Mouse (Mus musculus): Measurements from ENCODE around the gene Myl7. TPM values are rescaled to one million over a fixed set of nuclear protein-coding genes. Genes with fewer than 3 reads are reported as not detected.
"Not testable (repeated sequence)": the region's sequence is repeated elsewhere in the genome, so short reads cannot be mapped to it uniquely, and the experiment has no call there.

The Myl7 gene
- not detected in 2 replicates for polyA plus RNA-seq (2014; fragmentation: Nextera tagmentation; extraction: Ambion mirVana)

GRCm38 (mm10) chr11:5898531-5898930, at the start of gene Myl7:
Myl7 (minus strand) TSS chr11:5898782.
- no peak for ATAC-seq (ENCODE audit: low FRiP score)
- Histone ChIP-seq H3K9ac (no peak within 1 kb of the TSS), H3K9me3 (ENCODE audit: control insufficient read depth, low read length) (no peaks in the 10 kb centered on the region), H3K4me3 (replicated peaks; ENCODE audit: low read length) (no peak within 1 kb of the TSS), H3K27me3 (ENCODE audit: control insufficient read depth, insufficient read depth, low read length) (peaks cover 5% of the 10 kb centered on the region; the same call in 1 of the 2 replicates), H3K27ac (no peak within 1 kb of the TSS), H3K4me1 (replicated peaks; ENCODE audit: control insufficient read depth, insufficient read depth, low read length) (peaks cover 17% of the 10 kb centered on the region), H3K36me3 (replicated peaks; ENCODE audit: control insufficient read depth, insufficient read depth) (no peaks in the 10 kb centered on the region), H3K4me2 (replicated peaks) (no peak within 1 kb of the TSS)
- 72% methylated on average over 5 of the region's 5 CpGs for WGBS
- DNase-seq (ENCODE audit: low spot score) = no peak

GRCm38 (mm10) chr11:5947796-5948195, 49.2 kb upstream of the Myl7 start:
- H3K4me3 ChIP-seq (replicated peaks; ENCODE audit: low read length) = no peak overlapping the region
- H3K27ac ChIP-seq = no peak overlapping the region
- ATAC-seq (ENCODE audit: low FRiP score) (no peak), DNase-seq (ENCODE audit: low spot score) (no peak)
- no peak overlapping the region for H3K4me2 ChIP-seq (replicated peaks)
- H3K9me3 ChIP-seq (ENCODE audit: control insufficient read depth, low read length) = no peaks in the 10 kb centered on the region
- H3K9ac ChIP-seq = no peak overlapping the region
- H3K4me1 ChIP-seq (replicated peaks; ENCODE audit: control insufficient read depth, insufficient read depth, low read length) = peaks cover 4% of the 10 kb centered on the region
- no peaks in the 10 kb centered on the region for H3K27me3 ChIP-seq (ENCODE audit: control insufficient read depth, insufficient read depth, low read length)
- WGBS = 64% methylated on average over 4 of the region's 4 CpGs
- H3K36me3 ChIP-seq (replicated peaks; ENCODE audit: control insufficient read depth, insufficient read depth) = no peaks in the 10 kb centered on the region

- ATAC-seq (ENCODE audit: low FRiP score) (no peak), DNase-seq (ENCODE audit: low spot score) (no peak)
- Histone ChIP-seq H3K36me3 (replicated peaks; ENCODE audit: control insufficient read depth, insufficient read depth) (no peaks in the 10 kb centered on the region), H3K9me3 (ENCODE audit: control insufficient read depth, low read length) (no peaks in the 10 kb centered on the region), H3K4me3 (replicated peaks; ENCODE audit: low read length) (no peak overlapping the region), H3K9ac (no peak overlapping the region), H3K27ac (no peak overlapping the region), H3K4me2 (replicated peaks) (no peak overlapping the region), H3K4me1 (replicated peaks; ENCODE audit: control insufficient read depth, insufficient read depth, low read length) (peaks cover 4% of the 10 kb centered on the region), H3K27me3 (ENCODE audit: control insufficient read depth, insufficient read depth, low read length) (no peaks in the 10 kb centered on the region)
- WGBS = 75% methylated on average over 2 of the region's 2 CpGs
These were observed 46.5 kb upstream of the Myl7 start for GRCm38 (mm10) chr11:5945096-5945495.

DNA sequence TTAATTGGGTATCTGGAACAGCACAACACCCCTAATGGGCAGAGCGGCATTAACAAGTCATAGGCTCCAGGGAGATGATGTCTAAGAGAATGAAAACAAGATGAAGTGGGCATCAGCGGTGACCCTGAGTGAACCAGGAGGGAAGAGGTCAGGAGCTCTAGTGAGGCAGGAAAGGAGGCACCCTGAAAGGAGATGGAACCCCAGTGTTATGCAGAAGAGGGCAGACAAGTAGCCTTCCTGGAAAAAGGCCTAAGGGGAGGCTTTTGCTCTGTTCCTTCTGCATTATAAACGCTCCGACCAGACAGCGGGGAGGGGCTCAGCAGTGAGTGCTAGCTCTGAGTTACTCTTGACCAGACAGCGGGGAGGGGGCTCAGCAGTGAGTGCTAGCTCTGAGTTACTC, 44.4 kb upstream of the Myl7 start:
- no peaks in the 10 kb centered on the region for H3K36me3 ChIP-seq (replicated peaks; ENCODE audit: control insufficient read depth, insufficient read depth)
- 52% methylated on average over 6 of the region's 6 CpGs for WGBS
- no peak overlapping the region for H3K27ac ChIP-seq
- H3K9me3 ChIP-seq (ENCODE audit: control insufficient read depth, low read length) = no peaks in the 10 kb centered on the region
- H3K9ac ChIP-seq = no peak overlapping the region
- H3K4me3 ChIP-seq (replicated peaks; ENCODE audit: low read length) = no peak overlapping the region
- no peak overlapping the region for H3K4me2 ChIP-seq (replicated peaks)
- no peaks in the 10 kb centered on the region for H3K27me3 ChIP-seq (ENCODE audit: control insufficient read depth, insufficient read depth, low read length)
- DNase-seq (ENCODE audit: low spot score) (no peak), ATAC-seq (ENCODE audit: low FRiP score) (no peak)
- no peaks in the 10 kb centered on the region for H3K4me1 ChIP-seq (replicated peaks; ENCODE audit: control insufficient read depth, insufficient read depth, low read length)

- not testable (repeated sequence) for H3K27ac ChIP-seq; H3K9ac ChIP-seq; H3K4me3 ChIP-seq (replicated peaks; ENCODE audit: low read length); H3K4me1 ChIP-seq (replicated peaks; ENCODE audit: control insufficient read depth, insufficient read depth, low read length); H3K4me2 ChIP-seq (replicated peaks); H3K27me3 ChIP-seq (ENCODE audit: control insufficient read depth, insufficient read depth, low read length); ATAC-seq (ENCODE audit: low FRiP score); DNase-seq (ENCODE audit: low spot score); H3K9me3 ChIP-seq (ENCODE audit: control insufficient read depth, low read length); H3K36me3 ChIP-seq (replicated peaks; ENCODE audit: control insufficient read depth, insufficient read depth)
- WGBS = 98% methylated on average over 11 of the region's 11 CpGs
These were observed 35.9 kb upstream of the Myl7 start for GRCm38 (mm10) chr11:5934531-5934930.

DNA sequence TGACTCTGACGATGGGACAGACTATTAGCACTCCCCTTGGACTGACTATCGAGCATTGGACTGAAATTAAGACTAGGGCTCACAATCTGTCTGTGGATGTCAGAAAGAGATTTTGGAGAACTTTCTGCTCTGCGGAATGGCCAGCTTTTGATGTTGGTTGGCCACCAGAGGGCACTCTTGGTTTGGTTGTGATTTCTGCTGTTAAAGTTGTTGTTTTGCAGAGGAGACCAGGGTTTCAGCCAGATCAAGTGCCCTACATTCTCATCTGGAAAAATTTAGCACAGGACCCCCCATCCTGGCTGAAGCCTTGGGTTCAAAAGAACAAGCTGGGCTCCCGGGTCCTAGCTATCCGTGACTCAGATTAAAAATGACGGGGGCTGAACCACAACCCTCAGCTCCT, 33.4 kb upstream of the Myl7 start:
- H3K4me3 ChIP-seq (replicated peaks; ENCODE audit: low read length); H3K9ac ChIP-seq; H3K4me2 ChIP-seq (replicated peaks); H3K9me3 ChIP-seq (ENCODE audit: control insufficient read depth, low read length); H3K36me3 ChIP-seq (replicated peaks; ENCODE audit: control insufficient read depth, insufficient read depth); H3K27me3 ChIP-seq (ENCODE audit: control insufficient read depth, insufficient read depth, low read length); H3K27ac ChIP-seq; H3K4me1 ChIP-seq (replicated peaks; ENCODE audit: control insufficient read depth, insufficient read depth, low read length); ATAC-seq (ENCODE audit: low FRiP score); DNase-seq (ENCODE audit: low spot score): not testable (repeated sequence)
- WGBS = 97% methylated on average over 6 of the region's 6 CpGs

DNA sequence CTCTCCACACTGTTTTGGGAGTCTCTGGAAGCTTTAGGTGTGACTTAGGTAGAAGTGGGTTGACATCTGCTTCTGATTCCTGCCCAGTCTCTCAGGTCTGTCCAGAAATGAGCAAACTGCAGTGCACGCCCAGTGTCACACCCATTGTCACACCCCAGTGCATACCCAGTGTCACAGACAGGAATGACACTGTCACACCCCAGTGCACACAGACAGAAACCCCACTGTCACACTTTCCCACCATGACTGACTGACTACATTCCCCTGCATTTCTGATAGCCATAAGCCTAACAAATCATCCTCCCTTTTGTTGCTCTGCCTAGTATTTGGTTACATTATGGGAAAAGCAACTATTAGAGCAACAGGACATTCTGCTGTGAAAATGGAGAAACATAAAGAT, 32.0 kb upstream of the Myl7 start:
- no peak overlapping the region for H3K27ac ChIP-seq
- DNase-seq (ENCODE audit: low spot score) (no peak), ATAC-seq (ENCODE audit: low FRiP score) (no peak)
- no peaks in the 10 kb centered on the region for H3K4me1 ChIP-seq (replicated peaks; ENCODE audit: control insufficient read depth, insufficient read depth, low read length)
- H3K9ac ChIP-seq = no peak overlapping the region
- 59% methylated on average over 1 of the region's 1 CpGs for WGBS
- H3K4me3 ChIP-seq (replicated peaks; ENCODE audit: low read length) = no peak overlapping the region
- no peak overlapping the region for H3K4me2 ChIP-seq (replicated peaks)
- no peaks in the 10 kb centered on the region for H3K36me3 ChIP-seq (replicated peaks; ENCODE audit: control insufficient read depth, insufficient read depth)
- H3K9me3 ChIP-seq (ENCODE audit: control insufficient read depth, low read length) = no peaks in the 10 kb centered on the region
- no peaks in the 10 kb centered on the region for H3K27me3 ChIP-seq (ENCODE audit: control insufficient read depth, insufficient read depth, low read length)

DNA sequence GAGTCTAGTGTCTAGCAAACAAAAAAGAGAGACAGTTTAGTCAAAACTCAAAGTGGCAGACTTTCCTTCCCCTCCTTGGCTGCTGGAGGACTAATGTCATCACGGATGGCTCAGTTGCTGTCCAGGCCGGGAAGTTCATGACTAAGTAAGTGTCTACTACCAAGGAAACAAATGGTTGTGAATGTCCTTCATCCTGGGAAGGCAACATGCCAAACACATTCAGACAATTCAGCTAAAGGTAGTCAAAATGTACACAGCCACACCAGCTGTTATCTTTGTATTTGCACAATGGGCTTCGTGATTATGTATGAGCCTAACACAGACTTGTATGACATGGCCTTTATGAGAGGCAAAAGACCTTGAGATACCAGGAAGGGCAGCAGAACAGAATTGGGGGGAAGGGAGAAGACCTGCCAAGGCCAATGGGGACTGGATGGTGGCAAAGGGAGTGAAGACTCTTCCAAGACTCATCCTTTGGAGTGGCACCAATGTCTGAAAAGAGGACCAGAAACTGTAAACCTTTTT, 28.2 kb upstream of the Myl7 start:
- H3K36me3 ChIP-seq (replicated peaks; ENCODE audit: control insufficient read depth, insufficient read depth) = no peaks in the 10 kb centered on the region
- ATAC-seq (ENCODE audit: low FRiP score) = no peak
- no peaks in the 10 kb centered on the region for H3K27me3 ChIP-seq (ENCODE audit: control insufficient read depth, insufficient read depth, low read length)
- H3K4me2 ChIP-seq (replicated peaks) = no peak overlapping the region
- H3K4me1 ChIP-seq (replicated peaks; ENCODE audit: control insufficient read depth, insufficient read depth, low read length) = no peaks in the 10 kb centered on the region
- no peak overlapping the region for H3K27ac ChIP-seq
- no peak overlapping the region for H3K4me3 ChIP-seq (replicated peaks; ENCODE audit: low read length)
- H3K9ac ChIP-seq = no peak overlapping the region
- DNase-seq (ENCODE audit: low spot score) = no peak
- H3K9me3 ChIP-seq (ENCODE audit: control insufficient read depth, low read length) = no peaks in the 10 kb centered on the region
- 79% methylated on average over 3 of the region's 3 CpGs for WGBS

DNA sequence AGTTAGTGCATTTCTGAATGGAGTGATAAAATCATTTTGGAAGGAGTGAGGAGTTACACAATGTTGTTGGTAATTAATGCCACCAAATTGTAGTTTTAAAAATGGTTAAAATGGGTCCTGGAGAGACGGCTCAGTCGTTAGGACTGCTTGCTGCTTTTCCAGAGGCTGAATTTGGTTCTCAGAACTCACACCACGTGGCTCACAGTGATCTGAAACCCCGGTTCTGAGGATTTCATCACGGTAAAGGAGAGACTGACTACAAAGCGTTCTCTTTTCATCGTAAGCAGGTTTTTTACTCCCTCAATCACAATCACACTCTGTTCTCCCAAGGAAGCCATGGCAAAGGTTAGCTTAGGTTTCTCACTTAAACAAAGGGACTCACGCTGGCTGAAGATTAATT, 26.1 kb upstream of the Myl7 start:
- Histone ChIP-seq H3K4me1 (replicated peaks; ENCODE audit: control insufficient read depth, insufficient read depth, low read length) (no peaks in the 10 kb centered on the region), H3K9ac (no peak overlapping the region), H3K4me2 (replicated peaks) (no peak overlapping the region), H3K27ac (no peak overlapping the region), H3K36me3 (replicated peaks; ENCODE audit: control insufficient read depth, insufficient read depth) (no peaks in the 10 kb centered on the region), H3K9me3 (ENCODE audit: control insufficient read depth, low read length) (no peaks in the 10 kb centered on the region), H3K27me3 (ENCODE audit: control insufficient read depth, insufficient read depth, low read length) (no peaks in the 10 kb centered on the region), H3K4me3 (replicated peaks; ENCODE audit: low read length) (no peak overlapping the region)
- 65% methylated on average over 8 of the region's 8 CpGs for WGBS
- ATAC-seq (ENCODE audit: low FRiP score) (no peak), DNase-seq (ENCODE audit: low spot score) (no peak)

DNA sequence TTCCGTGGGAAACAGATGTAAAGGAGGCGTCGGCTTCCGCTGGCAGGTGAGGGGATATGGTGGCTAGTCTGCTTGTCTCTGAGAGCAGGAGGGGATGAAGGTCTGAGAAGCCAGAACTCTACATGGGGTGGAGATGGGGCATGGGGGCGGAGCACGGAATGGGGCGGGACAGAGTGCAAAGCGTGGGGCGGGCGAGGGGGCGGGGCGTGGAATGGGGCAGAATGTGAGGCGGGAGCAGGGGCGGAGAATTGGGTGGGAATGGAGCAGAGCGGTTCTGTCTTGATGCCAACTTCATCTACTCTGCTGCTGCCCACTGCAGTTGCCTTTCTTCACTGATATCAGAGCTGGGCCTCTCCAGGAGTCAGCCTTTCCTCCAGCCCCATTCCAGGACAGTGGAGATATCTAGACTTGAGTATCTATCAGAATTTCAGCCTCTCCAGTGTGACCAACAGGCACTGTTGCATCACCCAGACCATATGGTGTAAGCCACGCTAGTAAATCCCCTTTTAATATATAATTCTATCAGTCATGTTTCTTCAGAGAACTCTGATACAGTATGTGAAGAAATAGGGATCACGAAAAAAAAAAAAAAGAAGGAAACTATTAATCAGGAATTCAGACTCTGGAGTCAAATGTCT, 21.9 kb upstream of the Myl7 start:
- Histone ChIP-seq H3K9me3 (ENCODE audit: control insufficient read depth, low read length) (no peaks in the 10 kb centered on the region), H3K4me1 (replicated peaks; ENCODE audit: control insufficient read depth, insufficient read depth, low read length) (no peaks in the 10 kb centered on the region), H3K36me3 (replicated peaks; ENCODE audit: control insufficient read depth, insufficient read depth) (no peaks in the 10 kb centered on the region), H3K27me3 (ENCODE audit: control insufficient read depth, insufficient read depth, low read length) (no peaks in the 10 kb centered on the region), H3K4me2 (replicated peaks) (no peak overlapping the region), H3K27ac (no peak overlapping the region), H3K4me3 (replicated peaks; ENCODE audit: low read length) (no peak overlapping the region), H3K9ac (no peak overlapping the region)
- 35% methylated on average over 17 of the region's 17 CpGs for WGBS
- DNase-seq (ENCODE audit: low spot score) (no peak), ATAC-seq (ENCODE audit: low FRiP score) (no peak)

Measured in hindbrain, embryonic 14.5 days (tissue).